Mouse (Mus musculus) midbrain, postnatal 0 days (tissue): ENCODE results near the gene Abl1. TPM values are rescaled to one million over a fixed set of nuclear protein-coding genes. Genes with fewer than 3 reads are reported as not detected.
A peak's percentile ranks its signal among the peaks of the same experiment; 100 is the strongest.

Experiments
- ATAC-seq: fragments of 200-750 bp; cut with Nextera tagmentation; 2 replicates; pipeline ENCODE4 v1.8.0; 2017; ENCODE audit warnings: moderate number of reproducible peaks, mild to moderate bottlenecking, moderate TSS enrichment, moderate library complexity; ENCODE audit not compliant: low FRiP score
- DNase-seq: peaks from one replicate; pipeline ENCODE4 v3.0.0-alpha.2; 2015; ENCODE audit warnings: low spot score
- H3K27ac ChIP-seq: fragments of 300-500 bp; sonication (generic); 2 replicates; pipeline ENCODE4 v1.5.1; 2014; ENCODE audit warnings: low read depth, mild to moderate bottlenecking, low read length, mixed read lengths
- H3K27me3 ChIP-seq: fragments of 300-500 bp; sonication (generic); 2 replicates; pipeline ENCODE4 v1.6.1; 2014; ENCODE audit warnings: low read length, control low read depth, mixed read lengths; ENCODE audit not compliant: insufficient read depth
- H3K36me3 ChIP-seq: fragments of 300-500 bp; sonication (generic); 2 replicates; pipeline ENCODE4 v1.6.1; 2014; ENCODE audit warnings: low read length, control low read depth, mixed read lengths; ENCODE audit not compliant: insufficient read depth
- H3K4me1 ChIP-seq: fragments of 300-500 bp; sonication (generic); 2 replicates; pipeline ENCODE4 v1.6.1; 2014; ENCODE audit warnings: mild to moderate bottlenecking, control low read depth, antibody characterized with exemption, low read length, mixed read lengths; ENCODE audit not compliant: insufficient read depth
- H3K4me2 ChIP-seq: fragments of 300-500 bp; sonication (generic); 2 replicates; pipeline ENCODE4 v1.6.1; 2014; ENCODE audit warnings: low read depth, mild to moderate bottlenecking, low read length, mixed read lengths; ENCODE audit not compliant: poor library complexity, severe bottlenecking
- H3K4me3 ChIP-seq: fragments of 300-500 bp; sonication (generic); 2 replicates; pipeline ENCODE4 v1.5.1; 2014; ENCODE audit warnings: low read depth, mild to moderate bottlenecking, low read length, moderate library complexity
- H3K9ac ChIP-seq: fragments of 300-500 bp; sonication (generic); replicated peaks from 2 replicates; pipeline ENCODE4 v1.6.1; 2014; ENCODE audit warnings: mild to moderate bottlenecking, low read length, moderate library complexity, mixed read lengths; ENCODE audit not compliant: poor library complexity, severe bottlenecking
- H3K9me3 ChIP-seq: fragments of 300-500 bp; sonication (generic); 2 replicates; pipeline ENCODE4 v1.6.1; 2016; ENCODE audit warnings: low read length, control low read depth
- CTCF ChIP-seq: IDR thresholded peaks from 2 replicates; pipeline ENCODE4 v1.5.1; 2016; ENCODE audit warnings: antibody characterized with exemption, mild to moderate bottlenecking
- WGBS: fragments of 180-500 bp; shearing (Covaris S2); extraction: QIAGEN DNeasy Blood & Tissue Kit; methylation state at CpG from one replicate; pipeline ENCODE4 v1.1.7; 2014; 5-methylcytosine and 5-hydroxymethylcytosine counted together
- polyA plus RNA-seq: library from polyadenylated mRNA; unstranded; fragments of >200 nt; fragmentation: Nextera tagmentation; extraction: Ambion mirVana; gene quantifications from 2 replicates; pipeline ENCODE4 v1.2.1, GENCODE M21; 2015
- total RNA-seq: library from RNA; depleted of rRNA; stranded (reverse); fragments of >200 nt; gene quantifications from 2 replicates; pipeline ENCODE4 v1.2.3, GENCODE M21; 2014

The Abl1 gene
- total and polyA plus RNA-seq, 2 experiments from 2014 or later: 13.1 to 50.1 TPM

GRCm38 (mm10) chr2:31640609-31641507 is 47.3 kb upstream of the Abl1 start:
- TF ChIP-seq CTCF: no peak
- DNase-seq (peak; percentile 31), ATAC-seq (no peak)
- Histone ChIP-seq H3K9me3 (no peaks in the 10 kb centered on the region), H3K4me2 (peak overlapping the region; percentile 24; the same call in 1 of the 2 replicates), H3K4me3 (peak overlapping the region; percentile 7; the same call in 1 of the 2 replicates), H3K36me3 (no peaks in the 10 kb centered on the region), H3K27ac (no peak overlapping the region), H3K9ac (no peak overlapping the region), H3K4me1 (peaks cover 16% of the 10 kb centered on the region), H3K27me3 (peaks cover 73% of the 10 kb centered on the region)
- WGBS: 1% methylated on average over 48 of the region's 48 CpGs

- WGBS: under 1% methylated on average over 11 of the region's 11 CpGs
- H3K27ac ChIP-seq: no peak overlapping the region
- TF ChIP-seq CTCF: no peak
- H3K4me1 ChIP-seq: peaks cover 10% of the 10 kb centered on the region; the same call in 1 of the 2 replicates
- no peak overlapping the region for H3K9ac ChIP-seq
- DNase-seq (no peak), ATAC-seq (no peak)
- H3K36me3 ChIP-seq: no peaks in the 10 kb centered on the region
- no peak overlapping the region for H3K4me3 ChIP-seq
- H3K4me2 ChIP-seq: 0 out of 2 replicates have a peak overlapping the region, but pooled peaks have one; percentile 24
- H3K9me3 ChIP-seq: no peaks in the 10 kb centered on the region
- peaks cover 75% of the 10 kb centered on the region for H3K27me3 ChIP-seq
These were observed 46.7 kb upstream of the Abl1 start for GRCm38 (mm10) chr2:31641508-31641830.

GRCm38 (mm10) chr2:31641929-31642328 is 46.2 kb upstream of the Abl1 start:
- 3% methylated on average over 18 of the region's 18 CpGs for WGBS
- Histone ChIP-seq H3K4me3 (no peak overlapping the region), H3K27ac (no peak overlapping the region), H3K4me1 (peaks cover 7% of the 10 kb centered on the region; the same call in 1 of the 2 replicates), H3K9ac (no peak overlapping the region), H3K4me2 (no peak overlapping the region), H3K27me3 (peaks cover 77% of the 10 kb centered on the region), H3K9me3 (no peaks in the 10 kb centered on the region), H3K36me3 (no peaks in the 10 kb centered on the region)
- TF ChIP-seq CTCF: no peak
- ATAC-seq: no peak
- DNase-seq: no peak

- 1% methylated on average over 90 of the region's 109 CpGs for WGBS
- peaks cover 49% of the 10 kb centered on the region for H3K27me3 ChIP-seq
These were observed 34.0 kb upstream of the Abl1 start for GRCm38 (mm10) chr2:31653971-31654853.

GRCm38 (mm10) chr2:31654854-31655559 is 33.2 kb upstream of the Abl1 start:
- H3K4me1 ChIP-seq: no peaks in the 10 kb centered on the region
- H3K9me3 ChIP-seq: no peaks in the 10 kb centered on the region
- TF ChIP-seq CTCF: peak; percentile 80
- no peak for ATAC-seq
- H3K27me3 ChIP-seq: peaks cover 41% of the 10 kb centered on the region
- H3K27ac ChIP-seq: no peak overlapping the region
- 8% methylated on average over 22 of the region's 22 CpGs for WGBS
- H3K36me3 ChIP-seq: no peaks in the 10 kb centered on the region
- H3K4me3 ChIP-seq: peak overlapping the region; percentile 56
- peak overlapping the region; percentile 65 for H3K4me2 ChIP-seq
- H3K9ac ChIP-seq: peak overlapping the region; percentile 58
- DNase-seq: peak; percentile 69

More at GRCm38 (mm10) chr2:31653971-31654853, 34.0 kb upstream of the Abl1 start:
- Histone ChIP-seq H3K9me3 (no peaks in the 10 kb centered on the region), H3K9ac (peak overlapping the region; percentile 58), H3K4me1 (no peaks in the 10 kb centered on the region), H3K27ac (0 out of 2 replicates have a peak overlapping the region, but pooled peaks have one; percentile 12), H3K4me3 (peak overlapping the region; percentile 56), H3K36me3 (no peaks in the 10 kb centered on the region), H3K4me2 (peak overlapping the region; percentile 65)
- peak; percentile 87 for ATAC-seq
- TF ChIP-seq CTCF: no peak
- DNase-seq: peak; percentile 76
